ENCODE assay signal across 22 mouse cellular contexts in genomic region chr3:6004423-6004822, GRCm38 (mm10).
"Had no signal": no experiment of that assay in that cellular context is flagged by ENCODE, and none has a peak within 500 bp of the region (broad histone marks: within the 10 kb centered on the region; RNA-seq: fewer than 3 reads in every experiment).

No protein-coding gene starts in this region.

- DNase-seq: kidney, postnatal 10 days; kidney, postnatal 36 days; layer of hippocampus, postnatal 36 days; liver; lung, adult 18-20 months; lung, postnatal 10 days; lung, postnatal 36 days; retina, postnatal 1 day; thymus, adult 18-20 months; thymus, postnatal 4 days had no signal

- H3K9ac ChIP-seq: kidney, embryonic 15.5 days; limb, embryonic 13.5 days; liver, embryonic 12.5 days; liver, embryonic 15.5 days; lung, embryonic 15.5 days; midbrain, embryonic 13.5 days; neural tube, embryonic 13.5 days had no signal

- H3K4me3 ChIP-seq: kidney, embryonic 15.5 days; limb, embryonic 10.5 days; limb, embryonic 13.5 days; liver, embryonic 12.5 days; liver, embryonic 15.5 days; lung, embryonic 15.5 days; megakaryocyte, embryonic 14.5 days; midbrain, embryonic 10.5 days; midbrain, embryonic 13.5 days; myocyte; neural tube, embryonic 13.5 days had no signal

- H3K27ac ChIP-seq: kidney, embryonic 15.5 days; limb, embryonic 10.5 days; limb, embryonic 13.5 days; liver, embryonic 12.5 days; liver, embryonic 15.5 days; lung, embryonic 15.5 days; midbrain, embryonic 10.5 days; midbrain, embryonic 13.5 days; neural tube, embryonic 13.5 days had no signal

- H3K27me3 ChIP-seq: kidney, embryonic 15.5 days; limb, embryonic 13.5 days; liver, embryonic 12.5 days; liver, embryonic 15.5 days; lung, embryonic 15.5 days; megakaryocyte, embryonic 14.5 days; midbrain, embryonic 13.5 days; neural tube, embryonic 13.5 days had no signal

- H3K36me3 ChIP-seq: kidney, embryonic 15.5 days; limb, embryonic 10.5 days; limb, embryonic 13.5 days; liver, embryonic 12.5 days; liver, embryonic 15.5 days; lung, embryonic 15.5 days; midbrain, embryonic 10.5 days; midbrain, embryonic 13.5 days; neural tube, embryonic 13.5 days had no signal

- ATAC-seq: liver, embryonic 12.5 days; midbrain, embryonic 13.5 days; midbrain, embryonic 16.5 days had no signal

- H3K9me3 ChIP-seq: kidney, embryonic 15.5 days; limb, embryonic 10.5 days; limb, embryonic 13.5 days; liver, embryonic 12.5 days; liver, embryonic 15.5 days; lung, embryonic 15.5 days; megakaryocyte, embryonic 14.5 days; midbrain, embryonic 10.5 days; midbrain, embryonic 13.5 days; neural tube, embryonic 13.5 days had no signal

- H3K4me1 ChIP-seq: kidney, embryonic 15.5 days; limb, embryonic 10.5 days; limb, embryonic 13.5 days; liver, embryonic 12.5 days; liver, embryonic 15.5 days; lung, embryonic 15.5 days; megakaryocyte, embryonic 14.5 days; midbrain, embryonic 10.5 days; midbrain, embryonic 13.5 days; neural tube, embryonic 13.5 days had no signal

- H3K4me2 ChIP-seq: kidney, embryonic 15.5 days; limb, embryonic 13.5 days; liver, embryonic 12.5 days; liver, embryonic 15.5 days; lung, embryonic 15.5 days; midbrain, embryonic 13.5 days; neural tube, embryonic 13.5 days had no signal
